Mouse (Mus musculus) testis, adult 2 months (tissue): ENCODE data around the gene Tatdn3. TPM values are rescaled to one million over a fixed set of nuclear protein-coding genes. Genes with fewer than 3 reads are reported as not detected.

Experiments used
- H3K27ac ChIP-seq: fragments of 200-500 bp; 2 replicates; pipeline ENCODE4 v1.5.1; 2012; ENCODE audit warnings: low read depth, low read length; ENCODE audit not compliant: control insufficient read depth, insufficient read depth
- H3K27me3 ChIP-seq: fragments of 200-500 bp; 2 replicates; pipeline ENCODE4 v1.6.1; 2012; ENCODE audit warnings: mild to moderate bottlenecking, low read length, moderate library complexity; ENCODE audit not compliant: control insufficient read depth, insufficient read depth
- H3K36me3 ChIP-seq: fragments of 200-500 bp; 2 replicates; pipeline ENCODE4 v1.6.1; 2012; ENCODE audit warnings: mild to moderate bottlenecking, low read length; ENCODE audit not compliant: control insufficient read depth, insufficient read depth
- H3K4me1 ChIP-seq: fragments of 200-500 bp; 2 replicates; pipeline ENCODE4 v1.6.1; 2012; ENCODE audit warnings: low read length; ENCODE audit not compliant: control insufficient read depth, insufficient read depth
- H3K4me3 ChIP-seq: fragments of 200-500 bp; 2 replicates; pipeline ENCODE4 v1.5.1; 2012; ENCODE audit warnings: low read depth, mild to moderate bottlenecking, low read length, moderate library complexity, mixed read lengths; ENCODE audit not compliant: control insufficient read depth
- CTCF ChIP-seq: fragments of 200-500 bp; IDR thresholded peaks from 2 replicates; pipeline ENCODE4 v1.5.1; 2012; ENCODE audit warnings: low read depth, mild to moderate bottlenecking, inconsistent platforms, low read length, moderate library complexity; ENCODE audit not compliant: control insufficient read depth, insufficient read depth, insufficient replicate concordance
- POLR2A ChIP-seq: fragments of 200-500 bp; IDR thresholded peaks from 2 replicates; pipeline ENCODE4 v1.6.1; 2012; ENCODE audit warnings: low read depth, mild to moderate bottlenecking, inconsistent platforms, low read length, moderate library complexity; ENCODE audit not compliant: control insufficient read depth
- polyA plus RNA-seq: library from polyadenylated mRNA; depleted of rRNA; stranded (reverse); fragments of >200 nt; gene quantifications from 2 replicates; pipeline ENCODE4 v1.2.3, GENCODE M21; 2012

Gene Tatdn3
- polyA plus RNA-seq, 1 experiment: 14.3 TPM

- no peak overlapping the region for H3K27ac ChIP-seq
- no peak overlapping the region for H3K4me3 ChIP-seq
- no peaks in the 10 kb centered on the region for H3K27me3 ChIP-seq
- TF ChIP-seq CTCF: no peak
- TF ChIP-seq POLR2A: no peak
- H3K4me1 ChIP-seq: no peaks in the 10 kb centered on the region
- no peaks in the 10 kb centered on the region for H3K36me3 ChIP-seq
Measured at GRCm38 (mm10) chr1:191086960-191087359, 24.2 kb upstream of the Tatdn3 start.

- H3K36me3 ChIP-seq: no peaks in the 10 kb centered on the region
- TF ChIP-seq CTCF (no peak), POLR2A (no peak)
Measured at GRCm38 (mm10) chr1:191086304-191086878, 23.7 kb upstream of the Tatdn3 start.

GRCm38 (mm10) chr1:191085597-191085996 is 22.9 kb upstream of the Tatdn3 start:
- TF ChIP-seq CTCF: no peak
- TF ChIP-seq POLR2A: no peak
- H3K4me1 ChIP-seq: no peaks in the 10 kb centered on the region
- no peak overlapping the region for H3K27ac ChIP-seq
- H3K27me3 ChIP-seq: no peaks in the 10 kb centered on the region
- no peak overlapping the region for H3K4me3 ChIP-seq
- no peaks in the 10 kb centered on the region for H3K36me3 ChIP-seq

More at GRCm38 (mm10) chr1:191086304-191086878, 23.7 kb upstream of the Tatdn3 start:
- Histone ChIP-seq H3K27ac (no peak overlapping the region), H3K4me3 (no peak overlapping the region), H3K27me3 (no peaks in the 10 kb centered on the region), H3K4me1 (no peaks in the 10 kb centered on the region)

GRCm38 (mm10) chr1:191084951-191085559 is 22.3 kb upstream of the Tatdn3 start:
- no peak overlapping the region for H3K4me3 ChIP-seq
- no peaks in the 10 kb centered on the region for H3K4me1 ChIP-seq
- TF ChIP-seq POLR2A (no peak), CTCF (peak; percentile 37; the same call in 1 of the 2 replicates)
- no peaks in the 10 kb centered on the region for H3K36me3 ChIP-seq
- no peaks in the 10 kb centered on the region for H3K27me3 ChIP-seq
- no peak overlapping the region for H3K27ac ChIP-seq

- H3K36me3 ChIP-seq: no peaks in the 10 kb centered on the region
- H3K27ac ChIP-seq: no peak overlapping the region
Measured at GRCm38 (mm10) chr1:191083230-191083629, 20.5 kb upstream of the Tatdn3 start.

GRCm38 (mm10) chr1:191075199-191075883 is 12.6 kb upstream of the Tatdn3 start:
- Histone ChIP-seq H3K27ac (peak overlapping the region; percentile 47; the same call in 1 of the 2 replicates), H3K4me3 (no peak overlapping the region), H3K36me3 (peaks cover 1% of the 10 kb centered on the region; the same call in 1 of the 2 replicates), H3K27me3 (no peaks in the 10 kb centered on the region), H3K4me1 (no peaks in the 10 kb centered on the region)
- TF ChIP-seq CTCF: peak; percentile 12; the same call in 1 of the 2 replicates
- no peak for TF ChIP-seq POLR2A

More at GRCm38 (mm10) chr1:191083230-191083629, 20.5 kb upstream of the Tatdn3 start:
- Histone ChIP-seq H3K27me3 (no peaks in the 10 kb centered on the region), H3K4me1 (no peaks in the 10 kb centered on the region), H3K4me3 (no peak overlapping the region)
- TF ChIP-seq POLR2A: no peak
- no peak for TF ChIP-seq CTCF

- TF ChIP-seq POLR2A (no peak), CTCF (no peak)
- Histone ChIP-seq H3K4me1 (no peaks in the 10 kb centered on the region), H3K36me3 (peaks cover 1% of the 10 kb centered on the region; the same call in 1 of the 2 replicates), H3K27ac (no peak overlapping the region), H3K27me3 (no peaks in the 10 kb centered on the region), H3K4me3 (no peak overlapping the region)
Measured at GRCm38 (mm10) chr1:191073486-191073885, 10.8 kb upstream of the Tatdn3 start.
